Mouse (Mus musculus): ENCODE data around the gene Acrbp.

- TF ChIP-seq CTCF (IDR thresholded peaks at IDR 0.05; ENCODE audit: extremely low read depth, insufficient read length, insufficient replicate concordance, low read depth, low read length) (peak; percentile 27; the same call in 1 of the 2 replicates), POLR2A (IDR thresholded peaks at IDR 0.05; ENCODE audit: low read depth, low read length) (no peak)
These were observed 58.2 kb downstream of the Acrbp start for GRCm38 (mm10) chr6:125107705-125108104.
